Mouse (Mus musculus): ENCODE measurements around the gene Nrip3. TPM values are rescaled to one million over a fixed set of nuclear protein-coding genes. Genes with fewer than 3 reads are reported as not detected.

The Nrip3 gene
- total and polyA plus RNA-seq, 2 experiments = not detected

- no peak for DNase-seq (ENCODE audit: extremely low read depth, low read depth, low spot score)
- no peak for TF ChIP-seq CTCF (IDR thresholded peaks at IDR 0.05; ENCODE audit: low read depth, low read length)
- no peak for TF ChIP-seq POLR2A (IDR thresholded peaks at IDR 0.05; ENCODE audit: extremely low read depth, insufficient read depth, low read length)
- Histone ChIP-seq H3K36me3 (ENCODE audit: control insufficient read depth, insufficient read depth, low read length) (no peaks in the 10 kb centered on the region), H3K9ac (ENCODE audit: low read depth, low read length) (no peak overlapping the region), H3K27ac (replicated peaks; ENCODE audit: insufficient read depth, low read depth, low read length) (no peak overlapping the region), H3K79me2 (ENCODE audit: control insufficient read depth, insufficient read depth, low read length) (no peaks in the 10 kb centered on the region), H3K4me3 (ENCODE audit: insufficient read depth, low read depth, low read length) (no peak overlapping the region), H3K27me3 (ENCODE audit: control insufficient read depth, insufficient read depth, low read length) (no peaks in the 10 kb centered on the region), H3K4me1 (ENCODE audit: control insufficient read depth, insufficient read depth, low read length) (no peaks in the 10 kb centered on the region)
- WGBS = 84% methylated on average over 4 of the region's 4 CpGs
Measured at GRCm38 (mm10) chr7:109800626-109801025, 18.8 kb upstream of the Nrip3 start.

DNA sequence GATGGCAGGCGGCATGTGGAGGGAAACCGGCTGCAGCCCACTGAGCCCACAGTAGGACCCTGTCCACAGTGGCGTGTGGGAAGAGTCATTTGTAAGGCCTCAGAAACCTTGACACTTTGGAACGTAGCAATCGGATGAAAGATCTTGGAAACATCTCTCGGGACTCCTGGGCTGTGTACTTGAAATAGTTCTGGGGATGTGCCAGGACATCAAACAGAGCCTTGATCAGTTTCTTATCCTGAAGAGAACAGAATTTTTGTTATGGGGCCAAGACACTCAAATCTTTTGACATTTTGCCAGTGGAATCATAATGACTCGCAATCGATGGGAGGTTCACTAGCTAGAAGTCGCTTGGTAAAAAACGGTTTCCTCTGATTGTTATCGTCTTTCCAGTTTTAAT lies 17.3 kb upstream of the Nrip3 start:
- H3K27me3 ChIP-seq (ENCODE audit: control insufficient read depth, insufficient read depth, low read length) = no peaks in the 10 kb centered on the region
- DNase-seq (ENCODE audit: extremely low read depth, low read depth, low spot score) = no peak
- TF ChIP-seq CTCF (IDR thresholded peaks at IDR 0.05; ENCODE audit: low read depth, low read length) (no peak), POLR2A (IDR thresholded peaks at IDR 0.05; ENCODE audit: extremely low read depth, insufficient read depth, low read length) (no peak)

GRCm38 (mm10) chr7:109795564-109795963 lies 13.7 kb upstream of the Nrip3 start:
- Histone ChIP-seq H3K79me2 (ENCODE audit: control insufficient read depth, insufficient read depth, low read length) (no peaks in the 10 kb centered on the region), H3K4me3 (ENCODE audit: insufficient read depth, low read depth, low read length) (no peak overlapping the region), H3K9ac (ENCODE audit: low read depth, low read length) (no peak overlapping the region), H3K27me3 (ENCODE audit: control insufficient read depth, insufficient read depth, low read length) (no peaks in the 10 kb centered on the region), H3K27ac (replicated peaks; ENCODE audit: insufficient read depth, low read depth, low read length) (no peak overlapping the region), H3K4me1 (ENCODE audit: control insufficient read depth, insufficient read depth, low read length) (no peaks in the 10 kb centered on the region), H3K36me3 (ENCODE audit: control insufficient read depth, insufficient read depth, low read length) (no peaks in the 10 kb centered on the region)
- 78% methylated on average over 5 of the region's 5 CpGs for WGBS
- no peak for DNase-seq (ENCODE audit: extremely low read depth, low read depth, low spot score)
- TF ChIP-seq CTCF (IDR thresholded peaks at IDR 0.05; ENCODE audit: low read depth, low read length) (no peak), POLR2A (IDR thresholded peaks at IDR 0.05; ENCODE audit: extremely low read depth, insufficient read depth, low read length) (no peak)

More for the DNA sequence above, 17.3 kb upstream of the Nrip3 start:
- Histone ChIP-seq H3K36me3 (ENCODE audit: control insufficient read depth, insufficient read depth, low read length) (no peaks in the 10 kb centered on the region), H3K9ac (ENCODE audit: low read depth, low read length) (no peak overlapping the region), H3K4me3 (ENCODE audit: insufficient read depth, low read depth, low read length) (no peak overlapping the region), H3K27ac (replicated peaks; ENCODE audit: insufficient read depth, low read depth, low read length) (no peak overlapping the region), H3K79me2 (ENCODE audit: control insufficient read depth, insufficient read depth, low read length) (no peaks in the 10 kb centered on the region), H3K4me1 (ENCODE audit: control insufficient read depth, insufficient read depth, low read length) (no peaks in the 10 kb centered on the region)
- 84% methylated on average over 11 of the region's 11 CpGs for WGBS

GRCm38 (mm10) chr7:109794556-109794955 lies 12.7 kb upstream of the Nrip3 start:
- H3K27me3 ChIP-seq (ENCODE audit: control insufficient read depth, insufficient read depth, low read length) = no peaks in the 10 kb centered on the region
- WGBS = 75% methylated on average over 2 of the region's 2 CpGs
- no peak overlapping the region for H3K27ac ChIP-seq (replicated peaks; ENCODE audit: insufficient read depth, low read depth, low read length)
- no peak overlapping the region for H3K9ac ChIP-seq (ENCODE audit: low read depth, low read length)
- no peaks in the 10 kb centered on the region for H3K36me3 ChIP-seq (ENCODE audit: control insufficient read depth, insufficient read depth, low read length)
- no peak overlapping the region for H3K4me3 ChIP-seq (ENCODE audit: insufficient read depth, low read depth, low read length)
- TF ChIP-seq POLR2A (IDR thresholded peaks at IDR 0.05; ENCODE audit: extremely low read depth, insufficient read depth, low read length) (no peak), CTCF (IDR thresholded peaks at IDR 0.05; ENCODE audit: low read depth, low read length) (no peak)
- H3K79me2 ChIP-seq (ENCODE audit: control insufficient read depth, insufficient read depth, low read length) = no peaks in the 10 kb centered on the region
- no peak for DNase-seq (ENCODE audit: extremely low read depth, low read depth, low spot score)
- no peaks in the 10 kb centered on the region for H3K4me1 ChIP-seq (ENCODE audit: control insufficient read depth, insufficient read depth, low read length)

- H3K4me1 ChIP-seq (ENCODE audit: control insufficient read depth, insufficient read depth, low read length) = no peaks in the 10 kb centered on the region
- no peak overlapping the region for H3K9ac ChIP-seq (ENCODE audit: low read depth, low read length)
- H3K36me3 ChIP-seq (ENCODE audit: control insufficient read depth, insufficient read depth, low read length) = no peaks in the 10 kb centered on the region
- no peaks in the 10 kb centered on the region for H3K27me3 ChIP-seq (ENCODE audit: control insufficient read depth, insufficient read depth, low read length)
- H3K4me3 ChIP-seq (ENCODE audit: insufficient read depth, low read depth, low read length) = no peak overlapping the region
- no peaks in the 10 kb centered on the region for H3K79me2 ChIP-seq (ENCODE audit: control insufficient read depth, insufficient read depth, low read length)
- TF ChIP-seq CTCF (IDR thresholded peaks at IDR 0.05; ENCODE audit: low read depth, low read length) (no peak), POLR2A (IDR thresholded peaks at IDR 0.05; ENCODE audit: extremely low read depth, insufficient read depth, low read length) (no peak)
- peak; percentile 52 for DNase-seq (ENCODE audit: extremely low read depth, low read depth, low spot score)
- H3K27ac ChIP-seq (replicated peaks; ENCODE audit: insufficient read depth, low read depth, low read length) = no peak overlapping the region
- WGBS = 66% methylated on average over 2 of the region's 2 CpGs
Measured at GRCm38 (mm10) chr7:109792759-109793158, 10.9 kb upstream of the Nrip3 start.

GRCm38 (mm10) chr7:109790818-109791217 lies 9.0 kb upstream of the Nrip3 start:
- DNase-seq (ENCODE audit: extremely low read depth, low read depth, low spot score) = no peak
- no peaks in the 10 kb centered on the region for H3K36me3 ChIP-seq (ENCODE audit: control insufficient read depth, insufficient read depth, low read length)
- H3K27ac ChIP-seq (replicated peaks; ENCODE audit: insufficient read depth, low read depth, low read length) = no peak overlapping the region
- no peaks in the 10 kb centered on the region for H3K4me1 ChIP-seq (ENCODE audit: control insufficient read depth, insufficient read depth, low read length)
- H3K27me3 ChIP-seq (ENCODE audit: control insufficient read depth, insufficient read depth, low read length) = no peaks in the 10 kb centered on the region
- H3K9ac ChIP-seq (ENCODE audit: low read depth, low read length) = no peak overlapping the region
- WGBS = 59% methylated on average over 3 of the region's 3 CpGs
- no peak overlapping the region for H3K4me3 ChIP-seq (ENCODE audit: insufficient read depth, low read depth, low read length)
- no peaks in the 10 kb centered on the region for H3K79me2 ChIP-seq (ENCODE audit: control insufficient read depth, insufficient read depth, low read length)
- TF ChIP-seq POLR2A (IDR thresholded peaks at IDR 0.05; ENCODE audit: extremely low read depth, insufficient read depth, low read length) (no peak), CTCF (IDR thresholded peaks at IDR 0.05; ENCODE audit: low read depth, low read length) (no peak)

Measured in liver, adult 2 months (tissue).